Mouse (Mus musculus): ENCODE measurements around the gene Cdc42ep2.

- TF ChIP-seq POLR2A (IDR thresholded peaks at IDR 0.05; ENCODE audit: insufficient read depth, low read depth, low read length), result no peak
- TF ChIP-seq CTCF (IDR thresholded peaks at IDR 0.05; ENCODE audit: insufficient read depth, low read depth, low read length), result no peak
Measured at GRCm38 (mm10) chr19:5953201-5953770, 28.7 kb upstream of the Cdc42ep2 start.
